Mouse (Mus musculus) kidney, embryonic 16.5 days (tissue): Measurements from ENCODE around the gene Clcnka. TPM values are rescaled to one million over a fixed set of nuclear protein-coding genes. Genes with fewer than 3 reads are reported as not detected.
A peak's percentile ranks its signal among the peaks of the same experiment; 100 is the strongest.

Source experiments
- ATAC-seq: fragments of 200-750 bp; cut with Nextera tagmentation; 2 replicates; pipeline ENCODE4 v1.8.0; 2017; ENCODE audit warnings: moderate TSS enrichment; ENCODE audit not compliant: low FRiP score, low TSS enrichment
- H3K27ac ChIP-seq: fragments of 300-500 bp; sonication (generic); 2 replicates; pipeline ENCODE4 v1.5.1; 2014; ENCODE audit warnings: low read length
- H3K27me3 ChIP-seq: fragments of 300-500 bp; sonication (generic); 2 replicates; pipeline ENCODE4 v1.6.1; 2014; ENCODE audit warnings: low read length, control low read depth, mixed read lengths; ENCODE audit not compliant: insufficient read depth
- H3K36me3 ChIP-seq: fragments of 300-500 bp; sonication (generic); 2 replicates; pipeline ENCODE4 v1.6.1; 2014; ENCODE audit warnings: low read length, control low read depth, mixed read lengths; ENCODE audit not compliant: insufficient read depth
- H3K4me1 ChIP-seq: fragments of 300-500 bp; sonication (generic); 2 replicates; pipeline ENCODE4 v1.6.1; 2014; ENCODE audit warnings: low read length, control low read depth, mixed read lengths; ENCODE audit not compliant: insufficient read depth
- H3K4me2 ChIP-seq: fragments of 300-500 bp; sonication (generic); replicated peaks from 2 replicates; pipeline ENCODE4 v1.6.1; 2014; ENCODE audit warnings: low read depth, low read length
- H3K4me3 ChIP-seq: fragments of 300-500 bp; sonication (generic); 2 replicates; pipeline ENCODE4 v1.5.1; 2014; ENCODE audit warnings: mild to moderate bottlenecking, low read length
- H3K9ac ChIP-seq: fragments of 300-500 bp; sonication (generic); replicated peaks from 2 replicates; pipeline ENCODE4 v1.6.1; 2014; ENCODE audit warnings: low read length
- H3K9me3 ChIP-seq: fragments of 300-500 bp; sonication (generic); 2 replicates; pipeline ENCODE4 v1.6.1; 2016; ENCODE audit warnings: low read length, control low read depth
- WGBS: fragments of 180-500 bp; shearing (Covaris S2); extraction: QIAGEN DNeasy Blood & Tissue Kit; methylation state at CpG from one replicate; pipeline ENCODE4 v1.1.7; 2014; 5-methylcytosine and 5-hydroxymethylcytosine counted together
- polyA plus RNA-seq: library from polyadenylated mRNA; unstranded; fragments of >200 nt; fragmentation: Nextera tagmentation; extraction: Ambion mirVana; gene quantifications from 2 replicates; pipeline ENCODE4 v1.2.1, GENCODE M21; 2015

Clcnka gene
- polyA plus RNA-seq, 1 experiment from 2014 or later = 17.8 TPM

DNA sequence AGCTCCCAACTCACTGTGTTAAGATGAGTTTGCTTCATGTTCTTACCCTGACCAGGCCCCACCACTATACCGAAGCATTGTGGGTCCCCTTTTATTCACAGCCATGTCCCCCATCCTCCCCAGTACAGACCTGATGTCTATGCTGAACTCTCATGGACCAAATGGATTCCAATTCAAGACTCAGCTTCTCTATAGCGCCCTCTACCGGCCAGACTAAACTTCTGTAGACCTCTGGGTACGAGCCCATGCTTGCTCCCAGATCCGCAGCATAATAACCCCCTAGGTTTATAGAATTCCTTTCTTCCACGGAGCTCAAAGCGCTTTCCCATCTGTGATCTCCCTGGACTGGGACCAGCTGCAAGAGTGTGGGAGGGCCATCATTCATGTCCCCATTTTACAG lies 37.7 kb downstream of the Clcnka start:
- H3K27ac ChIP-seq = no peak overlapping the region
- H3K4me2 ChIP-seq = no peak overlapping the region
- peaks cover 12% of the 10 kb centered on the region; the same call in 1 of the 2 replicates for H3K4me1 ChIP-seq
- H3K27me3 ChIP-seq = no peaks in the 10 kb centered on the region
- 41% methylated on average over 7 of the region's 7 CpGs for WGBS
- H3K9me3 ChIP-seq = peaks cover 3% of the 10 kb centered on the region; the same call in 1 of the 2 replicates
- ATAC-seq = no peak
- H3K9ac ChIP-seq = no peak overlapping the region
- H3K4me3 ChIP-seq = no peak overlapping the region
- no peaks in the 10 kb centered on the region for H3K36me3 ChIP-seq

DNA sequence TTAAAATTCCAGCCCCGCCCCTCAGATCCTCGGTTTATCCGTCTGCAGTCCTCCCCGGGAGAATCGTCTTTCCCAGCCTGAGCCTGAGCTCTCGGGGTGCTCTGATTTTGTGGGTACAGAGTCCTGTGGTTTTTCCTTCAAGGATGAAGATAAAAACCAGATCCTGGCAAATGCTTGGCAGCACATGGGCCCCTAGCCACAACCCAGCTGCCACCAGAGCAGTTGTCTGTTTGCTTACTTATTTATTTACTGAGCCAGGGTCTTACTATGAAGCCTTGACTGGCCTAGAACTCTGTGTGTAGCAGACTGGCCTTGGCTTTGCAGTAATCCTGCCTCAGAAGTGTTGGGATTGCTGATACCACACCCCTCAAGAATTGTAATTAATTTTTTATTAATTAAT lies 39.3 kb downstream of the Clcnka start:
- WGBS = 91% methylated on average over 6 of the region's 6 CpGs
- no peak overlapping the region for H3K4me2 ChIP-seq
- H3K27me3 ChIP-seq = no peaks in the 10 kb centered on the region
- peaks cover 5% of the 10 kb centered on the region; the same call in 1 of the 2 replicates for H3K4me1 ChIP-seq
- no peak for ATAC-seq
- H3K36me3 ChIP-seq = no peaks in the 10 kb centered on the region
- peaks cover 3% of the 10 kb centered on the region; the same call in 1 of the 2 replicates for H3K9me3 ChIP-seq
- no peak overlapping the region for H3K27ac ChIP-seq
- no peak overlapping the region for H3K4me3 ChIP-seq
- H3K9ac ChIP-seq = no peak overlapping the region

DNA sequence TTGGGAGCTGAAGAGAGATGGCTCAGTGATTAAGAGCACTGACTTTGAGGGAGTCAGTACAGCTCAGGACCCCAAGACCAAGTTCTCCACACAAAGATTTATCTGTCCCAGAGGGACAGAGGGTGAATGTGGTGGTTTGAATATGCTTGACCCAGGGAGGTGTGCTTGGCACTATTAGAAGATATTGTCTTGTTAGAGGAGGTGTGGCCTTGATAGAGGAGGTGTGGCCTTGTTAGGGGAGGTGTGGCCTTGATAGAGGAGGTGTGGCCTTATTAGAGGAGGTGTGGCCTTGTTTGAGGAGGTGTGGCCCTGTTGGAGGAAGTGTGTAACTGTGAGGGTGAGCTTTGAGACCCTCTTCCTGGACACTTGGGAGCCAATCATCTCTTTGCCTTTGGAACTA lies 40.7 kb downstream of the Clcnka start:
- no peak for ATAC-seq
- H3K9ac ChIP-seq = no peak overlapping the region
- no peaks in the 10 kb centered on the region for H3K27me3 ChIP-seq
- H3K4me1 ChIP-seq = peaks cover 18% of the 10 kb centered on the region
- H3K9me3 ChIP-seq = peaks cover 3% of the 10 kb centered on the region; the same call in 1 of the 2 replicates
- no peak overlapping the region for H3K4me2 ChIP-seq
- H3K4me3 ChIP-seq = no peak overlapping the region
- H3K36me3 ChIP-seq = no peaks in the 10 kb centered on the region
- H3K27ac ChIP-seq = no peak overlapping the region

DNA sequence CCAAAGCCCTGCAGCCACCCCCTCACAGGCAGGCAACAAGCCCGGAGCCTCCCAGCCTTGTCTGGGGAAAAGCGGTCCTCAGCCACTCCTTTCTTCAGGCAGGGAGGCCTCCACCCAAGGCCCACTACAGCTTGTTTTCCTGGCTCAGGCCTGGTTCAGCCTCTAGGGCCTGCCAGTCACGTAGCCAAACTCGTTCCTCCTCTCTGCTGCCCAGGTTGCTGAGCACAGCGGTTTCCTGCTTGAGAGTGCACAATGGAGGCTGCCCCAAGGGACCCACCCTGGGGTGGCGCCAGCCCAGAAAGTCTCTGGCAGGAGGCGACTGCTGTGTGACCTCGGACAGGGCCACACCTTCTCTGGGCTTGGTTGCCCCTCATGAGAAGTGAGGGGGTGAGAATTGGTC lies 44.7 kb downstream of the Clcnka start:
- 0 out of 2 replicates have a peak, but pooled peaks have one; percentile 9 for ATAC-seq
- Histone ChIP-seq H3K36me3 (no peaks in the 10 kb centered on the region), H3K9ac (no peak overlapping the region), H3K27me3 (no peaks in the 10 kb centered on the region), H3K4me3 (no peak overlapping the region), H3K27ac (peak overlapping the region; percentile 35; the same call in 1 of the 2 replicates), H3K4me1 (peaks cover 29% of the 10 kb centered on the region), H3K9me3 (peaks cover 3% of the 10 kb centered on the region; the same call in 1 of the 2 replicates), H3K4me2 (no peak overlapping the region)
- 52% methylated on average over 8 of the region's 8 CpGs for WGBS

DNA sequence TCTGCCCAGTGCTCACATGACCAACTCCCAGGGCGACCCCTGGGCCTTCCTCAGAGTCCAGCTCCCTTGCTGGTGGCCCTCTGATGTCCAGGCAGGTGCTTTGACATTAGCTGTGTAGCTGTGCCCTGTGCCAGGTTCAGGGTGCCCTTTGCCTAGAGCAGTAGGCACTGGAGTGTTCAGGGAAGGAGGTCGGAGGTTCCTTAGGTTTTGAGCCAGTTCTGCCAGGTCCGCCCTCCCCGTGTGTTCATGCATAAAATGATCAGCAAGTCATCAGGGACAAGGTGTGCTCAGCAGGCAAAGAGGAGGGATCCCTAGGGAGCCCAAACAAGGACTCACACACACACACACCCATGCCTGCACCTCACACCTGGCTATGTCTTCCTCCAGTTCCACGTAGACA lies 45.5 kb downstream of the Clcnka start:
- WGBS = 62% methylated on average over 5 of the region's 5 CpGs
- Histone ChIP-seq H3K4me1 (peaks cover 35% of the 10 kb centered on the region), H3K27me3 (no peaks in the 10 kb centered on the region), H3K9me3 (peaks cover 2% of the 10 kb centered on the region; the same call in 1 of the 2 replicates), H3K27ac (peak overlapping the region; percentile 35; the same call in 1 of the 2 replicates), H3K36me3 (no peaks in the 10 kb centered on the region), H3K9ac (no peak overlapping the region), H3K4me3 (no peak overlapping the region), H3K4me2 (no peak overlapping the region)
- ATAC-seq = no peak; the same call in 1 of the 2 replicates

DNA sequence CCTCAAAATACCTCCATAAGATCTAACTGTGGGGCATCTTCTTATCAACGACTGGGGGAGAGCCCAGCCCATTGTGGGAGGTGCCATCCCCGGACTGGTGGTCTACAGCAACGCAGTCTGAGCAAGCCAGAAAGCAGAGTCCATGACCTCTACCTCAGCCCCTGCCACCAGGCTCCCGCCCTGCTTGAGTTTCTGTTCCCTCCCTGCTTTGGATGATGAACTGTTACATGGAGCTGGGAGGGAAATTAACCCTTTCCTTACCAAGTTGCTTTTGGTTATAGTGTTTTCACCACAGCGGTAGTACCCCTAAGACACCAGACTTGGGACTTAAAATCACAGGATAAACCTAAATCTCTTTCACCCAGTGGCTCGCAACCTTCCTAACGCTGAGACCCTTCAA lies 46.6 kb downstream of the Clcnka start:
- H3K9me3 ChIP-seq = no peaks in the 10 kb centered on the region
- H3K4me3 ChIP-seq = no peak overlapping the region
- no peak overlapping the region for H3K27ac ChIP-seq
- no peaks in the 10 kb centered on the region for H3K27me3 ChIP-seq
- ATAC-seq = no peak
- no peaks in the 10 kb centered on the region for H3K36me3 ChIP-seq
- H3K4me1 ChIP-seq = peaks cover 38% of the 10 kb centered on the region
- H3K4me2 ChIP-seq = no peak overlapping the region
- WGBS = 39% methylated on average over 7 of the region's 7 CpGs
- H3K9ac ChIP-seq = no peak overlapping the region

DNA sequence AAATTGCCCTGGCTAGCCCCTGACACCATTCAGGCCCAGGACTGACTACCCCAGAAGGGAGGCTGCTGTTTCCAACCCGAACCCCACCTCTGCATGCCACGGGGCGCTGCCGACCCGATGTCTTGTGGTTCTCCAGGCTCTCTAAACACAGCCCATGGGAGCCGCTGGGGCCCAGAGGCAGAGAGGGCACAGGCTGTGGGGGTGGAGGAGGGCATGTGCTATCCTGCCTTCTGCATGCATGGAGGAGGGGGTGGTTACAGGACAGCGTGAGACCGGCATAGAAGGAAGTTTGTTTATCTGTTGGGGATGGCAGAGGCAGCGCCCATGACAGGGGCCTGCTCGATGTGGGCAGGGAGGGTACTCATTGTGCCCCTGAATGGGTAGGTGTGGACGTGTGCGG lies 48.5 kb downstream of the Clcnka start:
- H3K4me3 ChIP-seq = no peak overlapping the region
- peaks cover 38% of the 10 kb centered on the region for H3K4me1 ChIP-seq
- H3K27me3 ChIP-seq = no peaks in the 10 kb centered on the region
- H3K9ac ChIP-seq = no peak overlapping the region
- 0 out of 2 replicates have a peak, but pooled peaks have one; percentile 16 for ATAC-seq
- H3K9me3 ChIP-seq = no peaks in the 10 kb centered on the region
- H3K4me2 ChIP-seq = no peak overlapping the region
- WGBS = 72% methylated on average over 12 of the region's 12 CpGs
- no peaks in the 10 kb centered on the region for H3K36me3 ChIP-seq
- no peak overlapping the region for H3K27ac ChIP-seq

DNA sequence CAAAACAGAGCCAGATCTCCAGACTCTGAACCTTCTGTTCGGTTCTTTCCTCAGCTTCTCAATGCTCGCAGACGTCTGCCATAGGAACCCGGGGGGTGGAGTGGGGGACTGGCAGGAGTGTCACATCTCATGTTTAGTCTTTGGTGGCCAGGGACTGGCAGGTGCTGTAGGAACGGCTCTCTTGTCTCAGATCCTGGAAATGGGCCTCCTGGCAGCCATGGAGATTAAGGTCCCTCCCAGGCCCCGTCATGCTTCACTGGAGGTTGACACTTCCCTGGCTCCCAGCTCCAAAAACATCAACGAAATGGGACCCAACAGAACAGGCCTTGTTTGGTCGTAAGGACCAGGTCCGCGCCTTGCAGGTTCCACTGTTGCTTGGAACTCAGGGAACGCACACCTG lies 49.9 kb downstream of the Clcnka start:
- Histone ChIP-seq H3K4me1 (peaks cover 32% of the 10 kb centered on the region), H3K27me3 (no peaks in the 10 kb centered on the region), H3K36me3 (no peaks in the 10 kb centered on the region), H3K4me2 (no peak overlapping the region), H3K27ac (no peak overlapping the region), H3K9me3 (no peaks in the 10 kb centered on the region), H3K9ac (no peak overlapping the region), H3K4me3 (no peak overlapping the region)
- WGBS = 42% methylated on average over 11 of the region's 11 CpGs
- no peak for ATAC-seq

DNA sequence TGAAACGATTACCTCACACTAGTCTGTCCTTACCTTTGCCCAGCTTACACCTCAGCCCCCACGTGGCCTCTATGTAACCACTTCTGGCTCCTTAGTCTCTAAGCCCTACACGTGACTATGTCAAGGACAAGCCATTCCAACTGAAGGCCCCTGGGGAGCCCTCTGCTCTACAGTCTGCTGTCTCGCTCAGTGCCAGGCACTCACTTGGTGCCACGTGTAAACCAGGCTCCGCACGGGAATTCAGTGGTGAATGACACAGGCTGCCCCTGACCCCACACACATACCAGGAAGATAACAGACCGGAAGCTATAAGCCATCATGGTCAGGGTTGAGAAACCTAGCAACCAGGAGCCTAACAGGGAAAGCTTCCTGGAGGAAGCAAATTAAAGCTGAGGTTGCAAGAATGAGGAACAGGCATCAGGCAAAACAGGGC lies 51.1 kb downstream of the Clcnka start:
- 57% methylated on average over 8 of the region's 8 CpGs for WGBS
- no peaks in the 10 kb centered on the region for H3K36me3 ChIP-seq
- no peaks in the 10 kb centered on the region for H3K27me3 ChIP-seq
- no peak overlapping the region for H3K4me3 ChIP-seq
- H3K9ac ChIP-seq = no peak overlapping the region
- no peak overlapping the region for H3K4me2 ChIP-seq
- H3K27ac ChIP-seq = no peak overlapping the region
- H3K9me3 ChIP-seq = no peaks in the 10 kb centered on the region
- peaks cover 22% of the 10 kb centered on the region for H3K4me1 ChIP-seq
- no peak; the same call in 1 of the 2 replicates for ATAC-seq

DNA sequence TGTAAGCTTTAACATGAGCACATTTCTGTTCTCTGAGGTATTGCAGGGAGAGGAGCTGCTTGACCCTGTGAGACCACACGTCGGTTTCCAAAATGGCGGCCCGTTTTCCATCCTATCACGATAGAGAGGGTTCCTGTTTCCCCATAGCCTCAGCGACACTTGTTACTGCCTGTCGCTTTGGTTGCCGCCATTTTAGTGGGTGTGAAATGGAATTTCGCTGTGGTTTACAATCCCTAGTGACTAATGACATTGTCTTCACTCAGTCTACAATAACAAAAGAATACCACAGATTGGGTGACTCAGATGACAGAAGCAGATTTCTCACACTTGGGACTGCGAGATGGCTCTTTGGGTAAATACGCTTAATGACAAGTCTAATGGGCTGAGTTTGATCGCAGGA lies 53.3 kb downstream of the Clcnka start:
- Histone ChIP-seq H3K9ac (no peak overlapping the region), H3K4me3 (no peak overlapping the region), H3K4me1 (peaks cover 18% of the 10 kb centered on the region), H3K27ac (no peak overlapping the region), H3K4me2 (no peak overlapping the region), H3K9me3 (no peaks in the 10 kb centered on the region), H3K36me3 (no peaks in the 10 kb centered on the region), H3K27me3 (no peaks in the 10 kb centered on the region)
- WGBS = 83% methylated on average over 12 of the region's 12 CpGs
- no peak for ATAC-seq
